Mouse (Mus musculus) CH12.LX (cell line): ENCODE measurements around the gene Zfp148.

Source experiments
- CTCF ChIP-seq, 2 experiments: IDR thresholded peaks in 1 of 2; conservative IDR thresholded peaks in 1 of 2; 2 replicates each; pipeline ENCODE4 v1.5.1; 2011 to 2012; ENCODE audit warnings: low read depth in 2 of 2, low read length in 2 of 2, improper control_type of control experiment in 1 of 2, inconsistent platforms in 1 of 2, mild to moderate bottlenecking in 1 of 2, moderate library complexity in 1 of 2
- KAT2A ChIP-seq: IDR thresholded peaks from 2 replicates; pipeline ENCODE4 v1.6.1; 2012; ENCODE audit warnings: low read length, improper control_type of control experiment, inconsistent platforms; ENCODE audit not compliant: insufficient replicate concordance
- MAX ChIP-seq: IDR thresholded peaks from 2 replicates; pipeline ENCODE4 v1.6.1; 2011; ENCODE audit warnings: low read length, improper control_type of control experiment
- MXI1 ChIP-seq: IDR thresholded peaks from 2 replicates; pipeline ENCODE4 v1.6.1; 2011; ENCODE audit warnings: mild to moderate bottlenecking, low read depth, low read length, improper control_type of control experiment
- USF1 ChIP-seq: IDR thresholded peaks from 2 replicates; pipeline ENCODE4 v1.6.1; 2014; ENCODE audit warnings: low read depth, mild to moderate bottlenecking, inconsistent platforms, low read length, improper control_type of control experiment
- USF2 ChIP-seq: conservative IDR thresholded peaks from 2 replicates; pipeline ENCODE4 v1.6.1; 2011; ENCODE audit warnings: low read depth, low read length, improper control_type of control experiment
- ZC3H11A ChIP-seq: IDR thresholded peaks from 2 replicates; pipeline ENCODE4 v1.6.1; 2012; ENCODE audit warnings: low read depth, mild to moderate bottlenecking, inconsistent platforms, low read length, improper control_type of control experiment

GRCm38 (mm10) chr16:33523571-33523970 lies 142.9 kb downstream of the Zfp148 start:
- no peak for TF ChIP-seq CTCF (conservative IDR thresholded peaks at IDR 0.05 in 1 of 2, IDR thresholded peaks at IDR 0.05 in 1 of 2; ENCODE audit: low read depth in 2 of 2, low read length in 2 of 2)
- TF ChIP-seq USF1: no peak
- TF ChIP-seq KAT2A: no peak
- TF ChIP-seq USF2: no peak
- TF ChIP-seq ZC3H11A: no peak
- no peak for TF ChIP-seq MXI1
- no peak for TF ChIP-seq MAX
